Mouse (Mus musculus) embryonic fibroblast, embryonic 13.5 days (primary cell): ENCODE data around the gene Nptx1. TPM values are rescaled to one million over a fixed set of nuclear protein-coding genes. Genes with fewer than 3 reads are reported as not detected.
A peak's percentile ranks its signal among the peaks of the same experiment; 100 is the strongest.

Experiments used
- H3K27ac ChIP-seq: 2 replicates; pipeline ENCODE4 v1.5.1; 2012; ENCODE audit warnings: low read length, control low read depth, inconsistent platforms; ENCODE audit not compliant: insufficient read depth
- H3K4me1 ChIP-seq: 2 replicates; pipeline ENCODE4 v1.6.1; 2011; ENCODE audit warnings: low read length; ENCODE audit not compliant: control insufficient read depth, insufficient read depth
- H3K4me3 ChIP-seq: 2 replicates; pipeline ENCODE4 v1.5.1; 2011; ENCODE audit warnings: mild to moderate bottlenecking, control low read depth, low read length; ENCODE audit not compliant: insufficient read depth
- CTCF ChIP-seq: IDR thresholded peaks from 2 replicates; pipeline ENCODE4 v1.5.1; 2011; ENCODE audit warnings: mild to moderate bottlenecking, control low read depth, low read length, moderate library complexity, borderline replicate concordance; ENCODE audit not compliant: insufficient read depth
- POLR2A ChIP-seq: IDR thresholded peaks from 2 replicates; pipeline ENCODE4 v1.6.1; 2011; ENCODE audit warnings: low read depth, mild to moderate bottlenecking, control low read depth, low read length, moderate library complexity
- polyA plus RNA-seq: library from polyadenylated mRNA; stranded (reverse); fragments of >200 nt; gene quantifications from 2 replicates; pipeline ENCODE4 v1.2.4, GENCODE M21; 2011; ENCODE audit warnings: low read depth; ENCODE audit not compliant: missing spikeins, insufficient read length

The Nptx1 gene
- polyA plus RNA-seq, result 1.2 and 3.3 TPM in 2 replicates

DNA sequence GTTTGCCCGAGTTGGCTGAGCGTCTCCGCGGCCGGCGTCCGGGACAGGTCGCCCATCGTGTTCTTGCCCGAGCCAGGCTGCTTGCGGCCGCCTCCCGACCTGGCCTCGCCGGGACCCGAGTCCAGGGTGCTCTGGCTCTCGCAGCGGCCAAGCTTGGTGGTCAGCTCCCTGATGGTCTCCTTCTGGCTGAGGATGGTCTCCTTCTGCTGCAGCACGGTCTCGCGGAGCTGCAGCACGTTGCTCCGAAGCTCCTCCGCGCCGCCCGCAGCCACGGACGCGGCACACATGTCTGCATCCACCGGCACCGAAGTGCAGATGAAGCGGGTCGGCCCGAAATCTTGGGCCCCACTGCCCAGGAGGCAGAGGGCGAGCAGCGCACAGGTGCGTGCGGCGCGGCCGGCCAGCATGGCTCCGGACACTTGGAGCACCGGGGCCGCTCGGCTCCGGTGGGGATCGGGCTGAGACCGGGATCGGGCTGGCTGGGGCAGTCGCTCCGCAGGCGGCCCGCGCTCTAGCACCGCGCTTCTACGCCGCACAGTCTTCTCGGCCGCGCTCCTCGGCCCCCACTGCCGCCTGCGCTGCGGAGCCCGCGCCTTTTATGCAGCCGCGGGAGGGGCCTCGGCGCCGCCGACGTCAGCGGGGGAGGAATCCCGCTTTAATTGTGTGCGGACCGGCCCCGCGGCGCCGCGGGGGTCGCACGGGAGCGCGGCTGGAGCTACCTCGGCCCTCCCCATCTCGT is at the start of gene Nptx1:
Gene Nptx1, minus strand, starts transcription at position 571 of the 739 bp plus-strand sequence.
- TF ChIP-seq CTCF (no peak), POLR2A (no peak; the same call in 1 of the 2 replicates)
- Histone ChIP-seq H3K27ac (no peak within 1 kb of the TSS), H3K4me3 (peak within 1 kb of the TSS; percentile 16), H3K4me1 (peaks cover 6% of the 10 kb centered on the region)

GRCm38 (mm10) chr11:119593966-119594365 is 46.4 kb upstream of the Nptx1 start:
- Histone ChIP-seq H3K4me1 (0 out of 2 replicates have a peak, but pooled peaks cover 3% of the 10 kb centered on the region), H3K4me3 (no peak overlapping the region), H3K27ac (no peak overlapping the region)
- TF ChIP-seq POLR2A (no peak), CTCF (no peak)

DNA sequence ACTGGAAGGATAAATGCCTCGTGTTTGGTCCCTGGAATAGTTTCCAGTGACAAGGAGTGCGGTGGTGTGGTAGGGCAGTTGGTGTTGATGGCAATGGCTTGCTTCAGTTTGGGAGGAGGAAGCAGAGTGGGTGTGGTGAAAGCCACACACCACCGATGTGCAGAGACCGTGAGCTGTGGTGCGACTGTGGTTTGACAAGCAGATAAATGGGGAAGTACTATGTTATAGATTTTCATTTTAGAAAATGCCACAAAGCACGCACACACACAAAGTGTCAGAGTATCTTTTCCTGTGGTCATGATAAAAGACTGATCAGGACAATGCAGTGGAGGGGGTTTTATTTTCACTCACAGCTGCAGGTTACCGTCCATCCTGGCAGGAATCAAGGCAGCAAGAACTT is 41.7 kb upstream of the Nptx1 start:
- TF ChIP-seq CTCF (no peak), POLR2A (no peak)
- Histone ChIP-seq H3K4me3 (no peak overlapping the region), H3K27ac (no peak overlapping the region), H3K4me1 (no peaks in the 10 kb centered on the region)

- Histone ChIP-seq H3K4me1 (no peaks in the 10 kb centered on the region), H3K4me3 (no peak overlapping the region), H3K27ac (no peak overlapping the region)
- TF ChIP-seq CTCF (no peak), POLR2A (no peak)
Measured at GRCm38 (mm10) chr11:119587112-119587511, 39.6 kb upstream of the Nptx1 start.

GRCm38 (mm10) chr11:119586511-119586910 is 39.0 kb upstream of the Nptx1 start:
- TF ChIP-seq POLR2A, result no peak
- H3K4me1 ChIP-seq, result no peaks in the 10 kb centered on the region
- no peak overlapping the region for H3K4me3 ChIP-seq
- H3K27ac ChIP-seq, result no peak overlapping the region

DNA sequence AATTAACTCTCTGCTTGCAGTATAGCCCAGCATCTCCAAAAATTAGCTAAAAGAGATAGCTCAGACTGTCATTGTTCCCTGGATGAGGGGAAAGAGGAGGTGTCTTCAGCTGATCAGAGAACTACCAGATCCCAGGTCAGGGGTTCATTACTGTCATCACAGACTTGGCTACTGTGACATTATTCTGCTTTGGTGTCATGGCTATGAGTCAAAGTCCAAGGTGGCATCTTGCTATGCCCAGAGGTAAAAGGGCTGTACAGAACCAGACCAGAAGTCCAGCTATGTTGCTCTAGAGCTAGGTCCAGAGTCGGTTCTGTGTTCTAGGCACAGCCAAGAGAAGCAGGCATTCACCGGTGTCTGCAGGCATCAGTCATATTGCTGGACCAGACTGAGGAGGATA is 30.2 kb upstream of the Nptx1 start:
- Histone ChIP-seq H3K4me3 (no peak overlapping the region), H3K4me1 (peaks cover 5% of the 10 kb centered on the region; the same call in 1 of the 2 replicates), H3K27ac (no peak overlapping the region)
- TF ChIP-seq POLR2A (no peak), CTCF (no peak)

GRCm38 (mm10) chr11:119576855-119577254 is 29.3 kb upstream of the Nptx1 start:
- Histone ChIP-seq H3K4me3 (no peak overlapping the region), H3K27ac (no peak overlapping the region), H3K4me1 (peaks cover 5% of the 10 kb centered on the region; the same call in 1 of the 2 replicates)
- TF ChIP-seq CTCF, result no peak
- no peak for TF ChIP-seq POLR2A

GRCm38 (mm10) chr11:119572316-119573010 is 24.9 kb upstream of the Nptx1 start:
- Histone ChIP-seq H3K4me1 (0 out of 2 replicates have a peak, but pooled peaks cover 2% of the 10 kb centered on the region), H3K4me3 (no peak overlapping the region), H3K27ac (no peak overlapping the region)
- no peak for TF ChIP-seq CTCF
- no peak for TF ChIP-seq POLR2A

DNA sequence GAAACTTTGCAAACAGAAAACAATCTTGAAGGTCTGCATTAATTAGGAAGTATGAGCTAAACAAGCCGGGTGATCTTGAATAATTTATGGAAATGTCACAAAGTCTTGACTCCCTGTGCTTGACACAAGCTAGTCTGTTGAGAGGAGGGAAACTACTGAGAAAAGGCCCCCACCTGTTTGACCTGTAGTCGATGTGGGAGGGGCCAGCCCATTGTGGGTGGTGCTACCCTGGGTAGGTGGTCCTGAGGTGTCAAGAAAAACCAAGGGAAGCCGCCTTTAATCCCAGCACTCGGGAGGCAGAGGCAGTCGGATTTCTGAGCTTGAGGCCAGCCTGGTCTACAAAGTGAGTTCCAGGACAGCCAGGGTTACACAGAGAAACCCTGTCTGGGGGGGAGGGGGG is 18.6 kb upstream of the Nptx1 start:
- no peaks in the 10 kb centered on the region for H3K4me1 ChIP-seq
- H3K27ac ChIP-seq, result no peak overlapping the region
- no peak for TF ChIP-seq POLR2A
- no peak overlapping the region for H3K4me3 ChIP-seq

- no peak for TF ChIP-seq POLR2A
- TF ChIP-seq CTCF, result no peak
- Histone ChIP-seq H3K27ac (no peak overlapping the region), H3K4me3 (no peak overlapping the region), H3K4me1 (no peaks in the 10 kb centered on the region)
Measured at GRCm38 (mm10) chr11:119565684-119566083, 18.1 kb upstream of the Nptx1 start.
